Mouse (Mus musculus) limb, embryonic 14.5 days (tissue): Measurements from ENCODE around the gene Azin2. TPM values are rescaled to one million over a fixed set of nuclear protein-coding genes. Genes with fewer than 3 reads are reported as not detected.

Source experiments
- ATAC-seq: fragments of 200-750 bp; cut with Nextera tagmentation; 2 replicates; pipeline ENCODE4 v1.8.0; 2017; ENCODE audit warnings: low read depth, moderate number of reproducible peaks, moderate TSS enrichment; ENCODE audit not compliant: low FRiP score
- DNase-seq: peaks from one replicate; pipeline ENCODE4 v3.0.0-alpha.2; 2015; ENCODE audit warnings: low spot score
- H3K27ac ChIP-seq: fragments of 300-500 bp; sonication (generic); replicated peaks from 2 replicates; pipeline ENCODE4 v1.5.1; 2014; ENCODE audit warnings: low read depth, mild to moderate bottlenecking, low read length, moderate library complexity, mixed read lengths
- H3K27me3 ChIP-seq: fragments of 300-500 bp; sonication (generic); 2 replicates; pipeline ENCODE4 v1.6.1; 2014; ENCODE audit warnings: low read length, mixed read lengths; ENCODE audit not compliant: control insufficient read depth, insufficient read depth
- H3K36me3 ChIP-seq: fragments of 300-500 bp; sonication (generic); 2 replicates; pipeline ENCODE4 v1.6.1; 2014; ENCODE audit warnings: mild to moderate bottlenecking, low read length, moderate library complexity, mixed read lengths; ENCODE audit not compliant: control insufficient read depth, insufficient read depth
- H3K4me1 ChIP-seq: fragments of 300-500 bp; sonication (generic); 2 replicates; pipeline ENCODE4 v1.6.1; 2014; ENCODE audit warnings: antibody characterized with exemption, low read length, mixed read lengths; ENCODE audit not compliant: control insufficient read depth, insufficient read depth
- H3K4me2 ChIP-seq: fragments of 300-500 bp; sonication (generic); replicated peaks from 2 replicates; pipeline ENCODE4 v1.6.1; 2014; ENCODE audit warnings: low read depth, mild to moderate bottlenecking, low read length, moderate library complexity; ENCODE audit not compliant: severe bottlenecking
- H3K4me3 ChIP-seq: fragments of 300-500 bp; sonication (generic); replicated peaks from 2 replicates; pipeline ENCODE4 v1.5.1; 2014; ENCODE audit warnings: low read length
- H3K9ac ChIP-seq: fragments of 300-500 bp; sonication (generic); 2 replicates; pipeline ENCODE4 v1.6.1; 2014; ENCODE audit warnings: mild to moderate bottlenecking, low read depth, low read length, moderate library complexity; ENCODE audit not compliant: severe bottlenecking
- H3K9me3 ChIP-seq: fragments of 300-500 bp; sonication (generic); 2 replicates; pipeline ENCODE4 v1.6.1; 2016; ENCODE audit warnings: low read length; ENCODE audit not compliant: control insufficient read depth
- POLR2A ChIP-seq: fragments of 200-500 bp; IDR thresholded peaks from 2 replicates; pipeline ENCODE4 v1.8.0; 2012; ENCODE audit warnings: inconsistent platforms, mild to moderate bottlenecking, moderate library complexity, borderline replicate concordance; ENCODE audit not compliant: insufficient read depth, insufficient read length; ENCODE audit errors: extremely low read depth
- WGBS: fragments of 180-500 bp; shearing (Covaris S2); extraction: QIAGEN DNeasy Blood & Tissue Kit; methylation state at CpG from one replicate; pipeline ENCODE4 v1.1.7; 2014; 5-methylcytosine and 5-hydroxymethylcytosine counted together
- polyA plus RNA-seq, 2 experiments: library from polyadenylated mRNA; depleted of rRNA in 1 of 2; stranded (reverse) in 1 of 2; unstranded in 1 of 2; fragments of >200 nt; fragmentation: Nextera tagmentation in 1 of 2; extraction: Ambion mirVana in 1 of 2; gene quantifications; 2 replicates each; pipeline versions ENCODE4 v1.2.1 to v1.2.3; 2012 to 2014

The Azin2 gene
- polyA plus RNA-seq, 2 experiments: 26.5 to 30.7 TPM

DNA sequence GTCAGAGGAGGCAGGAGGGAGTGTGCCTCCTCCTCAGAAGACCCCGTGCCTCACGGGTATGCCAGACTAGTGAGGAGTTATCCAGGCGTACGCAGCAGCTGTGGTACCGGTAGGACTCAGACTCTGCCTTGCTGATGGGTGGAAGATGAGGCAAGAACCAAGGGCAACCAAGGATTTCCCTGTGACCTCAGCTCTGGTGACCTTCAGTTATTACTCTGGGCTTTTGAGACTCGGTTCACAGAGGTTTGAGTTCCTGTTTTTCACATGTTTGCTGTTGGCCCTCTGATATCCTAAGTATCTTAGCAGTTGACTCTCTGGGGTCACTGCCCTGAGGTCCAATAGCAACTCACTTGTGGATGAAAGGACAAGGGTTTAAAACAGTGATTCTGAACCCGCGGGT, 41.5 kb upstream of the Azin2 start:
- Histone ChIP-seq H3K9me3 (no peaks in the 10 kb centered on the region), H3K4me1 (peaks cover 3% of the 10 kb centered on the region; the same call in 1 of the 2 replicates), H3K4me3 (no peak overlapping the region), H3K27me3 (no peaks in the 10 kb centered on the region), H3K9ac (no peak overlapping the region), H3K4me2 (no peak overlapping the region), H3K36me3 (peaks cover 86% of the 10 kb centered on the region), H3K27ac (no peak overlapping the region)
- WGBS: 92% methylated on average over 8 of the region's 8 CpGs
- ATAC-seq: no peak
- DNase-seq: no peak
- TF ChIP-seq POLR2A: no peak

DNA sequence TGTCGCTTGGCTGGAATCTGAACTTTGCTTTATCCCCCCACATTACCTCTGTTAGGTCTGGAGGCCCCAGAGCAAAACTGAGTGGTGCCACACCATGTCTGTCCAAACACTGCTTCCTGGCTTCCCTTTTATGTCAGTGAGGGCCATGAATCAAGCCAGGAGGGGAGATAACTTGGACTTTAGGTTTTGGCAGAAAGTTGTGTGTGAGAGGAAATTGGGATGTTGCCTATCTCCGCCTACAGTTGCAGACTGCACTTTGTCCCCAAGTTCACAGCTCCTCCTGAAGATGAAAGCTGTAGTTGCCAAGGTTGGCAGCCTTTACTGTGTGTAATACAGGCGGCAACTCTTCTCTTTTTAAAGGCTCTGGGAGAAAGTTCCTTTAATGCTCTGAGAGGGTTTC, 38.5 kb upstream of the Azin2 start:
- Histone ChIP-seq H3K27me3 (no peaks in the 10 kb centered on the region), H3K4me1 (peaks cover 11% of the 10 kb centered on the region; the same call in 1 of the 2 replicates), H3K4me3 (no peak overlapping the region), H3K4me2 (no peak overlapping the region), H3K9ac (no peak overlapping the region), H3K27ac (no peak overlapping the region), H3K36me3 (peaks cover 68% of the 10 kb centered on the region), H3K9me3 (no peaks in the 10 kb centered on the region)
- no peak for ATAC-seq
- no peak for DNase-seq
- TF ChIP-seq POLR2A: no peak
- 91% methylated on average over 3 of the region's 3 CpGs for WGBS

DNA sequence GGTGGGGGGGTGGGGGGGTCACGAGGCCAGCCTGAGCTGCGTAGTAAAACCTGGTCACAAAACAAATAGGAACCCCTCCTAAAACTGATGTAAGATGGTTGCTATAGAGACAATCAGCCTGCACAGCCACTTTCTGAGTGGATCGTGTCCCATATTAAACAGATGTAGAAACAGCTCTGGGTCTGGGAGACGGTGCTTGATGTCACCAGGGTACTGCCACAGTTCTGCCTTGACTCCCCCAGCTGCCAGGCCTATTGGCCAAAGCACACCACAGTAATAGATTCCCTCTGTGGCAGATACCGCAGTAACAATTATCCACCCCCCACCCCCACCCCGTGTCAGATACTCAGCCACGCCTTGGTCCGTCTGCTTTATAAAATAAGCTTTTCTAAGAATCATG, 36.2 kb upstream of the Azin2 start:
- no peak for DNase-seq
- WGBS: 49% methylated on average over 8 of the region's 8 CpGs
- ATAC-seq: no peak
- Histone ChIP-seq H3K27me3 (no peaks in the 10 kb centered on the region), H3K36me3 (peaks cover 53% of the 10 kb centered on the region), H3K9ac (no peak overlapping the region), H3K4me3 (no peak overlapping the region), H3K4me2 (no peak overlapping the region), H3K4me1 (peaks cover 23% of the 10 kb centered on the region), H3K9me3 (no peaks in the 10 kb centered on the region), H3K27ac (no peak overlapping the region)
- no peak for TF ChIP-seq POLR2A

DNA sequence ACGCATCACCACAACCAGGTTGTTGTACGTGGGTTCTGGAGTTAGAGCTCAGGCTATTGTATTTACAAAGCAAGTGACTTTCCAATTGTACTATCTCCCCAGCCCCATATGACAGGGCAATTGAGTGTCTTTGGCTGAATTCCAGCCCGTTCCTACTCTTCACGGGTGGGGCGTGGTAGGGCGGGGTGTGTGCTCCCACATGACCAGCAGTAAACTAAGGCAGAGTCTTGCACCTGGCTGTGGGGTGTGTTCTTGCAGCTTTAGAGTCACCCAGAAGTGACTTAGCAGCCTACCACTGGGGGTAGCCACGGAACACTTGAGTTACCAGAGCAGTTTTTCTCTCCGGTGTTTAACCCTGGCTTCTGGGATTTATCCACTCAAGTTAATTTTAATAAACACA, 35.0 kb upstream of the Azin2 start:
- H3K4me3 ChIP-seq: no peak overlapping the region
- peaks cover 42% of the 10 kb centered on the region for H3K36me3 ChIP-seq
- H3K27ac ChIP-seq: no peak overlapping the region
- TF ChIP-seq POLR2A: no peak
- H3K4me2 ChIP-seq: no peak overlapping the region
- peak; percentile 40 for DNase-seq
- no peak overlapping the region for H3K9ac ChIP-seq
- peaks cover 23% of the 10 kb centered on the region for H3K4me1 ChIP-seq
- no peaks in the 10 kb centered on the region for H3K27me3 ChIP-seq
- no peak for ATAC-seq
- no peaks in the 10 kb centered on the region for H3K9me3 ChIP-seq
- WGBS: 78% methylated on average over 8 of the region's 8 CpGs

DNA sequence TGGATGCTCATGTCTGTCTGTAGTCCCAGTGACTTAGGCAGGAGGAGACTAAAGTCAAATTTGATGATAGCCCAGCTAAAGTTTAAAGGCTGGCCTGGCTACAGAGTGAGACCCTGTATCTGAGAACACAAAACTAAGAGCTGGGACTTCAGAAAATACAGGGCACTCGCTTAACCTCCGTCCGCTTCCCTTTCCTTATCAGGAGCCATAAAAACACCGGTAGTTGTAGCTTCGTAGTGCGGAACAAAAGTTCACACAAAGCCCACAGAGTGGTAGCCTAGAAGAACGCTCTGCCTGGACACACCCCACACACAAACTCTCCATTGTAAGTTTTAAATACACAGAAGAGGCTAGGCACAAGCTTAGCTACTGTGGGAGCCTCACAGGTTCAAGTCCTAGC, 33.0 kb upstream of the Azin2 start:
- no peak overlapping the region for H3K4me2 ChIP-seq
- ATAC-seq: no peak
- H3K36me3 ChIP-seq: peaks cover 25% of the 10 kb centered on the region
- no peaks in the 10 kb centered on the region for H3K27me3 ChIP-seq
- H3K9ac ChIP-seq: no peak overlapping the region
- no peak overlapping the region for H3K27ac ChIP-seq
- no peak for TF ChIP-seq POLR2A
- WGBS: 78% methylated on average over 7 of the region's 7 CpGs
- H3K4me3 ChIP-seq: no peak overlapping the region
- H3K4me1 ChIP-seq: peaks cover 23% of the 10 kb centered on the region
- no peak for DNase-seq
- no peaks in the 10 kb centered on the region for H3K9me3 ChIP-seq

DNA sequence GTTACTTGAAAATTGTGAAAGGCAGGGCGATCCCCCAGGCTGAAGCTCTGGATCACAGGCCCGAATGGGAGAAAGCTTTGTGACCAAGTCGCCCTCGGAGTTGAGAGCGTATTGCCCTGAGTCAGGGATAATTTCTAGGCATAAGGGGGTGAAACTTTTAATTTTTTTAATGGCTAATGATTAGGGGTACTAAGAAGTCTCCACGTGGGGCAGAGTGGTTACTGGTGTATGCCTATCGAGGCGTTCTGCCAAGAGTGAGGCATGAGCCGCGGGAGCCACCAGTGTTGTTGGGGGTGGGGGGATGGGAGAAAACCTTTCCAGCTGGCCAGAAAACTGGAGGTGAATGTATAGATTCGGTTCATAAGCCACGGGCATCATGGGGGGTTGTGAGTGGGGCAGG, 31.4 kb upstream of the Azin2 start:
- Histone ChIP-seq H3K4me2 (peak overlapping the region; percentile 81), H3K27ac (0 out of 2 replicates have a peak overlapping the region, but pooled peaks have one; percentile 70), H3K4me1 (peaks cover 20% of the 10 kb centered on the region), H3K36me3 (peaks cover 12% of the 10 kb centered on the region; the same call in 1 of the 2 replicates), H3K9me3 (no peaks in the 10 kb centered on the region), H3K9ac (peak overlapping the region; percentile 80), H3K4me3 (peak overlapping the region; percentile 87), H3K27me3 (no peaks in the 10 kb centered on the region)
- ATAC-seq (no peak), DNase-seq (peak; percentile 58)
- no peak for TF ChIP-seq POLR2A
- WGBS: under 1% methylated on average over 12 of the region's 12 CpGs
